Mouse (Mus musculus) T-cell, adult 2 months (primary cell): ENCODE measurements around the gene Sdk2.

Experiments used
- DNase-seq: peaks from one replicate; pipeline ENCODE4 v3.0.0; 2022; ENCODE audit warnings: low spot score

Gene Sdk2

GRCm38 (mm10) chr11:113740100-113740499, 326.7 kb downstream of the Sdk2 start:
- no peak for DNase-seq

GRCm38 (mm10) chr11:113739213-113739612, 327.6 kb downstream of the Sdk2 start:
- no peak for DNase-seq

- DNase-seq, result no peak
Observed at GRCm38 (mm10) chr11:113737912-113738311, 328.9 kb downstream of the Sdk2 start.

GRCm38 (mm10) chr11:113737553-113737854, 329.3 kb downstream of the Sdk2 start:
- no peak for DNase-seq

GRCm38 (mm10) chr11:113736848-113737552, 329.8 kb downstream of the Sdk2 start:
- no peak for DNase-seq

GRCm38 (mm10) chr11:113735151-113735550, 331.7 kb downstream of the Sdk2 start:
- no peak for DNase-seq

- DNase-seq, result no peak
Observed at GRCm38 (mm10) chr11:113733631-113734364, 333.0 kb downstream of the Sdk2 start.

- DNase-seq, result no peak
Observed at GRCm38 (mm10) chr11:113731945-113732612, 334.8 kb downstream of the Sdk2 start.

GRCm38 (mm10) chr11:113730879-113731278, 336.0 kb downstream of the Sdk2 start:
- DNase-seq, result no peak

- DNase-seq, result no peak
Observed at GRCm38 (mm10) chr11:113729917-113730316, 336.9 kb downstream of the Sdk2 start.

GRCm38 (mm10) chr11:113729239-113729638, 337.6 kb downstream of the Sdk2 start:
- no peak for DNase-seq

GRCm38 (mm10) chr11:113727992-113728391, 338.9 kb downstream of the Sdk2 start:
- DNase-seq, result no peak

GRCm38 (mm10) chr11:113726994-113727888, 339.6 kb downstream of the Sdk2 start:
- no peak for DNase-seq
